Mouse (Mus musculus) stomach, postnatal 0 days (tissue): ENCODE measurements around the gene Cc2d1a.

Experiments
- CTCF ChIP-seq: IDR thresholded peaks from 2 replicates; pipeline ENCODE4 v1.5.1; 2016; ENCODE audit warnings: antibody characterized with exemption, low read depth, mild to moderate bottlenecking, moderate library complexity
- EP300 ChIP-seq: optimal IDR thresholded peaks from 2 replicates; pipeline ENCODE3; 2016; ENCODE audit warnings: antibody characterized with exemption

- TF ChIP-seq CTCF = no peak
- no peak for TF ChIP-seq EP300
These were observed 35.1 kb upstream of the Cc2d1a start for GRCm38 (mm10) chr8:84182833-84183232.
